Mouse (Mus musculus) urinary bladder, postnatal 25 days (tissue): ENCODE measurements around the gene Msi1.

ENCODE experiments used
- DNase-seq: peaks from one replicate; pipeline ENCODE4 v3.0.0; 2022; ENCODE audit warnings: low spot score

Gene Msi1

DNA sequence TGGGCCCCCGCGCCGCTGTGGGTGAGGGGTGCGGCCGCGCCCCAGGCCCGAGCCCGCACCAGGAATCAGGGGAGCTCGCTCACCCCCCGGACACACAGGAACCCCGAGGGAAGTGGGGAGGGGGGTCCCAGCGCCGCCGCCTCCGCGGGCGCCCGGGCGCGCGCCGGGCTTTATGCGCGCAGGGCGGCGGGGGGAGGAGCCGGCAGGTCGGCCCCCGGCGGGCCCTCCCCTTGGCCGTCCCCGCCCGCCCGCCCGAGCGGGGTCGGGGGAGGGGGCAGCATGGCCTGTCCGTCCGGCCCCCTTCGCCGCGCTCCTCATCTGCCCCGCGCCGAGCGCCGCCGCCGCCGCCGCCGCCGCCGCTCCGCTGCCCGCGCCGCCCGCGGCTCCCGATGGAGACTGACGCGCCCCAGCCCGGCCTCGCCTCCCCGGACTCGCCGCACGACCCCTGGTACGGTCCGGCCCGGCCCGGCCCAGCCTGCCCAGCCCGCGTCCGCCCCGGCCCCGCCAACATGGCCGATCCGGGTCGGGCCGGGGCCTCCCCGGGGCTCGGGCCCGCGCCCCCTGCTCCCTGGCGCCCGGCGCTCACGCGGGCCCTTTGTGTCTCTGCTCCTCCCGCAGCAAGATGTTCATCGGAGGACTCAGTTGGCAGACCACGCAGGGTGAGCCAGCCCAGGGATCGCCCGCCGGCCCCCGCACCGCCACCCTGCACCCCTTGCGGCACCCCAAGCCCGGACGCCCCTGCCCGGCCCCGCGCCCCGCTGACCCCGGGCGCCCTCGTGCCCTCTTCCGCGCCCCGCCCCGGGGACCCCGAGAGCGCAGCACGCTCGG is at the start of gene Msi1:
Gene Msi1 (plus strand): TSS at position 241 of the 828 bp plus-strand sequence.
- DNase-seq, result no peak

DNA sequence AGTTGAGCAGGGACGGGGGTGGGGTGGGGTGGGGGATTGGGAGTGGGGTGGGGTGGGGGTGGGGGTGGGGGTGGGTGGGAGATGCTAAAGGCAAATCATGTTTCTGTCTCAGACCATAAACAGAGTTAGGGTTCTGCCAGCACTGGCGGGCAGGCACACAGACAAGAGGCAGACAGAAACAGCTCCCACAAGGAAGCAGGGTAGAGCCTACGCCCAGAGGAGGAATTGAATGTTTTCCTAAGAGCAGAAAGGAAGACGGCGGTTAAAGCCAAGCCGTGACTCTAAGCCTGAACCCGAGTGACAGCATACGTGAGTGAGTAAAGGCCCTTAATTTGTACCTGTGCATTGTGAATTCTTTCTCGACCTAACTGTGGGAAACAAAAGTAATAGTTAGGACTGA is 37.5 kb upstream of the Msi1 start:
- DNase-seq, result no peak

DNA sequence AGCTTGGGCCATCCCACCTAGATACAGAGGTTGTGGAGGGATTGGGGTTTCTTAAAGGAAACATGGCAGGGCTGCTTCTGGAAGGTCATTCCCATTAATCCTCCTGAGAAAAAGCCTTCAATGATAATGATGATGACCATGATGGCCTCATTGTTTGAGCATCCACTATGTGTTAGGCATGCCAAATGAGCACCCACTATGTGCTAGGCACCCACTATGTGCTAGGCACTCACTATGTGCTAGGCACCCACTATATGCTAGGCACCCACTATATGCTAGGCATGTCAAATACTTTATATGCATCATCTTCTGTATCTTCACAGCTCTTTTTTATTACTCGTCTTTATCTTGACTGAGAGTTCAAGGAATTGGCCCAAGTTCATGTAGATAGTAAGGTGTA is 36.4 kb upstream of the Msi1 start:
- DNase-seq, result no peak

DNA sequence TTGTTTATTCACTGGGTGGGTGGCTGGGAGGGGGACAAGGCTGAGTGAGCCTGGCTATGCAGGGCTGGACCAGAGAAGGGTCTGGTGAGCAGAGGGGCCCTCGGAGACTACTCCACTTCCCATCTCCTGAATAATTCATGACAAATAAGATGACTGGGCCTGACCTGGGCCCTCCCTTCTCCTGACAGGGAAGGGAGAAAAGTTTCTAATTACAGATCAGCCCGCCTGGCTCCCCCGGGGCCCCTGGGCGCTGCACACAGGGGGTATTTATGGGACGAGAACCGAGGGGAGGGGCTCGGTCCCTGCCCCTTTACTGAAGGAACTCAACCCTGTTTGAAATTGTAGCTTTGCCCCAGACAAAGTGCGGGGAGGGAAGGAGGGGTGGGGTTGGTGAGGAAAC is 35.2 kb upstream of the Msi1 start:
- DNase-seq, result no peak

DNA sequence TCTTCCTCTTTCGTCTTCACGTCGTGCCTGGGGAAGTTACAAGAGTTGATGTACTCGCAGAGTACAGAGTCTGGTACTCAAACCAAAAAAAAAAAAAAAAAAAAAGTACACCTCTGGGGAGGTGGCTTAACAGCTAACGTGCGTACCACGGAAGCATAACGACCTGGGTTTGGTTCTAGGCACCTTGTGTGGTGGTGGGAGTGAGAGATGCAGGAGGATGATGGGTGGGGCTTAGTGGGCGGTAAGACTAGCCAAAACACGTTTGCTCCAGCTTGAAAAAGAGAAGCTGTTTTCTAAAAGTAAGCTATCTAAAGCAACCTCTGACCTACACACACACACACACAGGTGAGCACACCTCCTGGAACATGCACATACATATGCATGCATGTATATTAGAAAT is 34.6 kb upstream of the Msi1 start:
- no peak for DNase-seq

DNA sequence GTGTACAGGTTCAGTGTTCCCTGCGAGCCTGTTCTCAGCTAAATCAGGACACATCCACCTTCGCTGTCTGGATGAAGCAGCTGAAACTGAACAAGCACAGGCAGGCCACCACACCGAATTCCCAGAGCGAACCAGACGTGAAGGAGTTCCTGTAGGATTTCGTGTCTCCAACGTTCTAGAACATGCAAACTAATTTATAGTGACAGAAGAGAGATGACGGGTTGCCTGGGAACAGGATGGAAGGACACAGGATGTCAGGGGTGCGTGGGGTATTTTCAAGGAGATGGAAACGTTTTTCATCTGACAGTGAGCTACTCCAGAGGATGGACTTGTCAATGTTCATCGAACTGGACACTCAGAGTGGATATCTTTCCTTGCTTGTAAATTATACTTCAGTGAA is 32.7 kb upstream of the Msi1 start:
- no peak for DNase-seq

DNA sequence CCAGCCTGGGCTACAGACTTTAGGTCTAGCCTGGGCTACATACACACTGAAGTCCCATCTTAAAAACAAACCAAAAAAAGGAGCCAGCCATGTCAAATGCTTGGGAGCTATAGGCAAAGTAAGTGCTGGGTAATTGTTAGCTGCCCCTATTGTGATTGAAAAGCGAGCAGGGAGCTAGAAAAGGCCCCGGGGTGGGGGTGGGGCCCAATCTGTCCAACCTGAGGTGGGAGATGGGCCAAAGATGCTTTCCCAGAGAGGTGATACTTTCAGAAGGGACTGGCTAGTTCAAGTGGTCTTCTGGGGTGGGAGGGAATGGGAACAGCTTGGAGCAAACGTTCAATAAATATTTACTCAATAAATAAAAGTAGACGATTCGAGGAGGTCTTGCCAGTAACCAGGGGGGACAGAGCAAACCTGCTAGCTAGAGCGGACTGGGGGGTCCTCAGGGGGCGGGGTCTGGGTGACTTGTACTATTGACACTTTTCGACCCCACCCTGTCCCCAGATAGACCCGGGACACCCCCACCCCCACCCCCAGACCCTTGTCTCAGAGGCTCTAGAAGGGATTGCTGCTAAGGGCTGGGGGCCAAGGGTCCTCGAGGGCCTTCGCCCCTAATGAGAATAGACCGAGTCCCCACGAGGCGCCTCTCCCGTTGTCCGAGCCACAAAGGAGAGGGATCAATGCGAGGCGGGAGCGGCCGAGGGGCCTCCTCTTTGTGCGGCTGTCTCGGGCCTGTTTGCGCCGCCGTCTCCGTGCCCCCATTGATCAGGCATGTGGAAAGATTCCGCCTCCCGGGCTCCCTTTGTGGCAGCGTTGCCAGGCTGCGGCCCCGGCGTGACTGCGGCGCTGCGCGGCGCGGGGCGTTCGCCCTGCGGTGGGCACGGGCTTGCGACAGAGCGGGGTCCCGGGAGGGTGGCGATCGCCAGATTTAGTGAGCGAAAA is 31.3 kb upstream of the Msi1 start:
- DNase-seq, result no peak

DNA sequence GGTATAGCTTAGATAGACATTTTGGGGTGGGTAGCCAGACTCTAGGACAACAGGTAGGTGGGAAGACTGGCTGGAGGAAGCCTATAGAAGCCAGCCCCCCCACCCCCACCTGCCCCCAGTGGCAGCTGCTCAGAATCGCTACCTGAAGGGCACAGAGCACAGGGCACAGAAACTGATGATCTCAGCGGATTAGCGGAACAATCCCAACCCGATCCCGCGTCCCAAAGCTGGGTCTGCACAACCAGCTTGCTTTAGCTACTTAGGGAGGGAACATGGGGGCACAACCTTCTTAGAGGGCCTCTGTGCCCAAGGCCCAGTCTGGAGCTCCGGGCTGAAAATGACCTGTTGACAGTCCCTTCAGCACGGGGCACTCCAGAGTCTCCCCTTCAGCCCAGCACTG is 27.3 kb upstream of the Msi1 start:
- no peak for DNase-seq

DNA sequence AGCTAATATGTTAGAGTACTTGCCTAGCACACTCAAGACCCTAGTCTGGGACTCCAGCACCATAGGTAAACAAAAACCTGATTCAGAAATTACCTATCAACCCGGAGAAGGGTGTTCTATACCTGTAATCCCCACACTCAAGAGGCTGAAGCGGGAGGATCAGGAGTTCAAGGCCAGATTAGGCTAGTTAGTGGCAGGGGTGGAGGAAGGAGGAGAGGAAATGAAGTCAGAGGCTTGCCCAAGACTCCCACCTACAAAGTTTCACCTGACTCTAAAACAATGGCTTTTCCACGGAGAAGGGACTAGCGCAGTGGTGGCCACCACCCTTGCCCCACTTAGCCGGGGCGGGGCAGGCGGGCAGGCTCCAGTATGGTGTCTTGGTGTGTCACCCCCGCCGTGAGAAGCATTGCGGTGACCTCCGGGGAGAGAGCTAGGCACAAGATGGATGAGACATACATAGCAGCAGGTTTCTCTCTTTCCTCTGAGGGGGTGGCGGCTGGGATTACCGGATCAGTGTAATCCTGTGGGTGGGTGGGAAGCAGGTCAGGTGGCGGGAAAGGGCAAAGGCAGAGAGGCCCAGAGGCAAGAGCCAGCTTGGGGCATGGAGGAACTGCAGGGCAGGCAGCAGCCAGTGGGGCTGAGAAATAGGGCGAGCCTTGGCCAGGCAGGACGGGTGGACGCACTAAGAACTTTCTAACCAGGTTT is 25.8 kb upstream of the Msi1 start:
- no peak for DNase-seq

DNA sequence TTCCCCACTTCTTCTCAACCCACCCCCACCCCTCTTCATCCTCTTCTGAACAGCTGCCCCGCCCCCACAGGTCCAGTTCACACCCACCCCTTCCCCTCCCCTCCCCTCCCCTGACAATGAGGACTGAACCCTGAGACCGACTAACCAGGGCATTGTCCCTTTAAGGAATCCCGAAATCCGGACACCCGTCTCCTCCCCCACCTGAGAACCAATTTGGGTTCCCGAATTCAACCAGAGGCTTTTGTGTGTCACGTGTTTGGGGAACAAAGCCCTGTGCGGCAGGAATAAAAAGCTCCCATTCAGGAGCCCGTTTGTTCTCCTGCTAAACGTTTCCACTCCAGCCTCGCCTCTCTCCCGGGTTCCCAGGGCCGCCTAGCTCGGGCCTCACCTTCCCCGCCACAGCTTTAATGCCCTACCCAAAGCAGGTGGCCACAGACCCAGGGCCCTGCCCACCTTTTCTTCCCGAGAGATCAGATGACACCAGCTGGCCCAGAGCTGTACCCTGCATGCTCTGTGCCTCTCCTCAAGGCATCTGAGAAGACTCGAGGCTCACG is 25.1 kb upstream of the Msi1 start:
- peak; percentile 8 for DNase-seq

DNA sequence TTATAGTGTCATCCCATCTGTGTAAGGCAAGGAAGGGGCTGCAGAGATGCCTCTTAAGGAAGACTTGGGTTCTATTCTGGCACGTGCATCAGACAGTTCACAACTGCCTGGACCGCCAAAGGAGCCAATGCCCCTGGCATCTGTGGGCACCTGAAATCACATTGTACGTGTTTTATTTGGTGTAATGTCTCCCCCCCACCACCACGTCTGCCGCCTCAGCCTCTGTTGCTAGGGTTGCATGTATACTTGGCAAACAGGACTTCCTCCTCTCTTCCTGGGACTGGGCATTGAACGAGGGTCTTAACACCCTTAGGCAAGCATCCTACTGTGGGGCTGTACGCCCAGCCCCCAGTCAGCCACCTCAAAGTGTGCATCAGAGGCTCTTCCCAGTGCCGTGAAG is 24.2 kb upstream of the Msi1 start:
- no peak for DNase-seq

DNA sequence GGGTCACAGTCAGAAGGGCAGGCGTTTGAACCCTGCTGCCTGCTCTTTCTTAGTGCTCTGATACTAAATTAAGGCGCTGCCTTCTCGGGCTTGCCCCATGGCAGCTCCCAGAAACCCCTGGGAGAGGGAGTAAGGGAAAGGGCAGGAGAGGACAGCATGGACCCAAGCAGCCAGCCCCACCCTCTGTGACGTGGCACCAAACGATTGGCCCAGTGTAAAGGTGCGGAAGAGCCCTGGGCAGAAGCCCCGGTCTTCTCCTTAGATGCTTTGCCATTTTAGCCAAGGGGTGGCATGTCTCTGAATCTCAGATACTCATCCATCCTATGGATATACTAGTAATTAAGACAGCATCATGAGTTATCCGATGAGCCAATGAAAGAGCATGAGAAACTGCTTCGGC is 21.3 kb upstream of the Msi1 start:
- peak; percentile 8 for DNase-seq

DNA sequence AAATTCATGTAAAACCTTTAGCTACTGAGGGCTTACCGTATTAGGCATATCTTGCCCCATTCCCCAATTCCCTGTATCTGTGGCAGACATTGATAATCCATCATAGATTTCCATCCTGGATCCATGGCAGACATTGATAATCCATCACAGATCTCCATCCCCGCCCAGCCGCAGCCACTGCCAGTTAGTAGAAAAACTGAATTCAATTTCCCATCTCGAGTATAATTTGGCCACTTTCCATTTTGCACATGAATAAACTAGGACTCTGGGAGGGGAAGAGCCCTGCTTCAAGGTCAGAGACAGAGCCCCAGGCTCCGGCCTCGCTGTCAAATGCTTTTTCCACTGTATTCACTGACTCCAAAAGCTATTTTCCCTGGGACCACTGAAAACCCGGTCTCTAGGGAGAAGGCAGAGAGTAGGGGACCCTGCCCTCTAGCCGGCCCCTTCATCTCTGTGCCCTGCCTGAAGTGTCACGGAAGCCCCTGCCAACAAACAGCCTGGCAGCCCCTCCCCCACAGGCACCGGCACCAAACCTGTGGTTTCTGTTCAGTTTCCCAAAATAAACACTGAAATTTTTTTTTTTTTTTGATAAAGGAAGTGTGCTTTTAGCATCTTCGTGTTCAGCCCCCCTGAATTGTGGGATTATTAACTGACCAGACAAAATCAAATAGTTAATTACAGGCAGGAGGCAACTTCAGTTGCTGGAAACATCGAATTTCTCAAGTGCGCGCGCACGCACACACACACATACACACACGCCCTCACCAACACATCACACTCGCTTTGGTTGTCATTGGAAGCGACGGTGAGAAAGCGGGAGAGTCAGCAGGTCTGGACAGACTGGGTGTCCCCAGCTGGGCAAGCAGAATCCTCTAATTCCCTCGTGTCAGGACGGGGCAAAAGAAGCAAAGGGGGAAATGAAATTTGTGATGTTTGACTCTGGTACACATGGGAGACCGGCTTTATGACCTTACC is 14.0 kb upstream of the Msi1 start:
- no peak for DNase-seq

DNA sequence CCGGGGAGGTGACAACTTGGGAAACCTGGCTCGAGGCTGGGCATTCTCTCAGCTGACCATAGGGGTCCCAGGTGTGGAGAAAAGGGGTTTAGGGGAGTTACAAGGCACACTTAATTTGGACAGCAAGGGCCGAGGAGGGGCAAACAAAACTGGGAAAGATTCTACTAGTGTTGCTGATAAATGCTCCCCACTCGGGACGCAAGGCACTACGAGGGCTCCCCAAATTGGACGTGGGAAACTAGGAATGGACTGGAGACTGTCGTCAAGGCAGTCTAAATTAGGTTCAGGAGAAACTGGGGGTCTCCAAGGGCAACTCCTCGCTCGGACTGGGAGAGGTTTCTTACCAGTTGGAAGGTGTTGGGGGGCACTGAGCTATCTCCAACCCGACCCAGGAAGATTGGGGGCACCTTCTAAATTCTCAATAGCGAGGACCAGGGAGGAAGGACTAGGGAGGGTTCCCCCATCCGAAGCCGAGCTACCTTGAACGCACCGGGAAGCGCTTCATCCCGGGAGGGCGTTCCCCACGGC is 504 bp upstream of the Msi1 start:
- no peak for DNase-seq

DNA sequence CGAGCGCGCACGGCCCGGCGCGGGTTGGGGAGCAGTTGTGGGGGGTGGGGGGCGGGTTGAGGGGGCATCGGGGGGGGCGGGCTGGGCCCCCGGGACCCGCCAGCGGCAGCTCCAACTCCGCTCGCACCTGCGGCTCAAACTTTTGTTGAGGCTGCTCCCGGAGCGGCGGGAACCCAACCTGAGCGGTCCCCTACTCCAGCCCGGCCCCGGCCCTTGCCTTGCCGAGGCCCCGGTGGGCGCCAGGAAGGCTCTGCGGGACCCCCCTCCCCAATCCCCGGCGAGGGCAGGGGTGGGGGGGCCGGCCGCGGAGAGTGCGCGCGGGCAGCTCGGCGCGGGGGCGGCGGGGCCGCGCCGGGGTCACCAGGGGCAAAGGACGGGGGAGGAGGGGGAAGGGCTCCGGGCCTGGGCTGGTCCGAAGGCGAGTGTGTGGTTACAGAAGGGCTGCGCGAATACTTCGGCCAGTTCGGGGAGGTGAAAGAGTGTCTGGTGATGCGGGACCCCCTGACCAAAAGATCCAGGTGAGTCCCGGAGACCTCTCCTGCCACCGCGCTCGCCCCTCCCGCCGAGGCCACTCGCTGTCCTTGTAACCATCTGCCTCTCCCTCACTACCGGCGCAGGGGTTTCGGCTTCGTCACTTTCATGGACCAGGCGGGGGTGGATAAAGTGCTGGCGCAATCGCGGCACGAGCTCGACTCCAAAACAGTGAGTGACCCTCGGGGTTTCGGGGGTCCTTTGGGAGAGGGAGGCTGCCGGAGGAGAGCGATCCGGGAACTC is 975 bp downstream of the Msi1 start:
- DNase-seq, result no peak

DNA sequence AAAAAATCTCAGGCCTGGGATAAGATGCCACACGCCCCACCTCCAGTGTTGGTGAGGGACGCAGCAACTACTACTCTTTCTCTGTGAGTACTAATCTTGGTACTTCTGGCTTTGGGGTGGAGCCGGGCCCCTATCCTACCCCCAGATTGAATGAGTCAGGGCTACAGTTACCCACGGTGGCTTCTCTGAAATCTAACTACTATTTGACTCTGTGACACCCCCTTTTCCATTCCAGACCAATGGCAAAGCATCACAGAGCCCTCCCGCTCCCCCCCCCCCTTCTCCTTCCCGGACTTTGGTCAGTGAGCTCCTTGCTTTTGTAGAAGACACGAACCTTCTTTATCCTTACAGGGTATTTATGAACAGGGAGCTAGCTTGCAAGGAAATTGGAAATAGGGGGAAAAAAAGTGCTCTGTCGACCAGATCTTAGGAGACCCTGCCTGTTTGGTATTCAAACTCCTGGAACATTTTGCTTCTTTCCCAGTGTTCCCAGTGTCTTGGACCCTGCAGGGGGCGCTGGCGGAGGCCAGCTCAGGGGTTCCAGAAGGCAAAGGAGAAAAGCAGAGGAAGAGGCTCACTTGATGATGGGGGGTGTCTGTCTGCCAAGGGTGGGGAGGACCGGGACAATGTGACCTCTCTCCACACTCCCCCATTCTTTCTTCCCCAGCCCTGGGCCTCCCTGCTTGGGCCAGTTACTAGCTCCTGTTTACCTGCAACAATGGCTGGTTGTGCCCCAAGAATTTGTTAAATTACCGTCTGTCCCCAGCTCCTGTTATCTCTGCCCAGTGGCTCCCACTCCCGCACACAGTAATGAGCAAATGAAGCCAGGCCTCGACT is 1.9 kb downstream of the Msi1 start:
- no peak for DNase-seq

DNA sequence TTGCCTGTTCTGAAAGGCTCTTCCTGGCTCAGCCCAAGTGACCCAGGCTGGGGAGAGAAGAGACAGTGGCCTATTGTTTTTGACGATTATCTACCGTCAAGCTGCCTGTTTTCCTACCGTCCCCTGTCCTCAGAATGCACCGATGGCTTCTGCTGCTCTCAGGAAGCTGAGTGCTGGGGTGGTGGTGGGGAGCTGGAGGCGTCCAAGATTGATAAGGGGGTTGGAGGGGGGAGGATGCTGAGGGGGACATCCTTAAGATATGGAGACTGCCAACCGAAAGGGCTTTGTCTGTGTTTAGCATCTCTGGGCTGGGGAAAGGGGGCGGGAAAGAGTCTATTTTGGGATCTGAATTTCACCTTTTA is 2.5 kb downstream of the Msi1 start:
- no peak for DNase-seq

DNA sequence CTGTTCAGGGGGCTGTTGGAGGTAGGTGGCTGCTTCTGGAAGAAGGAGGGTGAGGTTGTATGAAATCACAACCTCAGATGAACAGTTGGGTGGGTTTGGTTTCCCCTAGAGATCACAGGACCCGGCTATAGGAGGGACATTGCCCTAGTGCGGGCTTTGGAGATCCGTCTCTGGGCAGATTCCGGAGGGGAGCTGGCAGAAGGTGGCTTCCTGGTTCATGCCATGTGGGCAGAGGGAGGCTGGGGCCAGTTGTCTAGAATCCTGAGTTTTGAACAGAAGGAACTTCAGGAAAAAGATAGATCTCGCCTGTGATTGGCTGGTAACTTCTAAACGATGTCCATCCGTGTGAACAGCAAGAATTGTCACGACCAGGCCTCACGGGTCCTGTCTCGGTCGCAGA is 3.0 kb downstream of the Msi1 start:
- no peak for DNase-seq

DNA sequence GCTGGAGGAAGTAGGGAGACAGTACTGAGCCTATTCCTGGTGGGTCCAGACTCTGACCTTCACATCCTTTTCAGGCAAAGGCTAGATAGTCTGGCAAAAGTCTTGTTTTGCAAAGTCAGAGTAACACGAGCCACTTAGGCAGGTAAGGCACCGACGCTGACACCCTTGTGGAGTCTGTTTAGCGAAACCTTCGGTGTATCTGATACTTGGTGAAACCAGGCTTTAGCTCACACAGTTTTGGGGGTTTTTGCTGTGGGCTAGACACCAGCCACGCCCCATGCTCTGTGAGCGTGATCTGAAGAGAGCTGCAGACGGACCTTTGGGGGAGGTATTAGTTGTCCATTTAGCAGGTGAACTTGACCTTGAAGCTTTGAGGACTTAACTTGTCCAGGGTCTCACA is 3.8 kb downstream of the Msi1 start:
- DNase-seq, result no peak
